Mouse (Mus musculus): ENCODE results near the gene Ubxn6. TPM values are rescaled to one million over a fixed set of nuclear protein-coding genes. Genes with fewer than 3 reads are reported as not detected.
A peak's percentile ranks its signal among the peaks of the same experiment; 100 is the strongest.

Gene Ubxn6
- total RNA-seq, 4 experiments from 2014 or later = 67.6 to 93.5 (median 82.6) TPM

GRCm38 (mm10) chr17:56023386-56023785 is 51.4 kb downstream of the Ubxn6 start:
- DNase-seq = peak; percentile 10

GRCm38 (mm10) chr17:56022989-56023290 is 51.9 kb downstream of the Ubxn6 start:
- no peak for DNase-seq

GRCm38 (mm10) chr17:56022131-56022988 is 52.5 kb downstream of the Ubxn6 start:
- peak; percentile 50 for DNase-seq

- DNase-seq = no peak
These were observed 53.5 kb downstream of the Ubxn6 start for GRCm38 (mm10) chr17:56021161-56021910.

- no peak for DNase-seq
These were observed 54.3 kb downstream of the Ubxn6 start for GRCm38 (mm10) chr17:56020400-56021084.

GRCm38 (mm10) chr17:56018347-56019131 is 56.3 kb downstream of the Ubxn6 start:
- peak; percentile 36 for DNase-seq

- peak; percentile 17 for DNase-seq
These were observed 57.0 kb downstream of the Ubxn6 start for GRCm38 (mm10) chr17:56017848-56018247.

Other genes starting within 250 kb of the Ubxn6 start
- 1 to 10 TPM; 6.7 to 9.8 (median 8.3) TPM for gene Zfp119a, start 196.1 kb downstream of the Ubxn6 start, total RNA-seq (2022)
- 1 to 10 TPM; 3.7 to 9.2 (median 6.3) TPM for gene Zfp959, start 182.9 kb downstream of the Ubxn6 start, total RNA-seq (2022)
- 1 to 10 TPM; 2.9 to 7.1 (median 4.9) TPM for gene Zfp119b, start 125.5 kb downstream of the Ubxn6 start, total RNA-seq (2022)
- gene Ebi3, start 122.4 kb downstream of the Ubxn6 start, total RNA-seq (2022) = 1 to 10 TPM in 3 of 4 experiments, under 1 TPM in 1; 0.49 to 2.0 (median 1.5) TPM
- gene Yju2, start 115.9 kb downstream of the Ubxn6 start, total RNA-seq (2022) = 10 to 100 TPM; 18.6 to 21.4 (median 20.3) TPM
- gene Shd, start 104.6 kb downstream of the Ubxn6 start, total RNA-seq (2022) = 1 to 10 TPM; 1.7 to 4.8 (median 3.0) TPM
- 1 to 10 TPM in 3 of 4 experiments, under 1 TPM in 1; 0.87 to 3.4 (median 2.9) TPM for gene Fsd1, start 88.5 kb downstream of the Ubxn6 start, total RNA-seq (2022)
- gene Stap2, start 69.4 kb downstream of the Ubxn6 start, total RNA-seq (2022) = 1 to 10 TPM; 4.8 to 9.3 (median 6.8) TPM
- gene Mpnd, start 69.3 kb downstream of the Ubxn6 start, total RNA-seq (2022) = 100 to 1,000 TPM; 101 to 119 (median 110) TPM
- gene Sh3gl1, start 38.4 kb downstream of the Ubxn6 start, total RNA-seq (2022) = 10 to 100 TPM; 44.3 to 52.5 (median 49.9) TPM
- 1 to 10 TPM; 3.8 to 6.0 (median 4.3) TPM for gene Chaf1a, start 34.6 kb downstream of the Ubxn6 start, total RNA-seq (2022)
- gene Hdgfl2, start 4.6 kb upstream of the Ubxn6 start, total RNA-seq (2022) = 100 to 1,000 TPM in 1 of 4 experiments, 10 to 100 TPM in 3; 55.6 to 123 (median 80.3) TPM
- gene Plin4, start 34.8 kb upstream of the Ubxn6 start, total RNA-seq (2022) = 100 to 1,000 TPM in 1 of 4 experiments, 10 to 100 TPM in 3; 45.4 to 191 (median 87.0) TPM
- gene Plin5, start 42.6 kb upstream of the Ubxn6 start, total RNA-seq (2022) = 10 to 100 TPM; 20.4 to 32.6 (median 26.9) TPM
- 10 to 100 TPM; 14.5 to 34.6 (median 16.4) TPM for gene Lrg1, start 47.0 kb upstream of the Ubxn6 start, total RNA-seq (2022)
- 10 to 100 TPM in 2 of 4 experiments, 1 to 10 TPM in 2; 6.6 to 12.7 (median 10.9) TPM for gene Sema6b, start 65.3 kb upstream of the Ubxn6 start, total RNA-seq (2022)
- 1 to 10 TPM; 2.2 to 4.2 (median 3.8) TPM for gene Tnfaip8l1, start 87.4 kb upstream of the Ubxn6 start, total RNA-seq (2022)
- gene Mydgf, start 108.9 kb upstream of the Ubxn6 start, total RNA-seq (2022) = 10 to 100 TPM; 49.4 to 62.3 (median 54.2) TPM
- gene Dpp9, start 143.9 kb upstream of the Ubxn6 start, total RNA-seq (2022) = 10 to 100 TPM; 35.6 to 41.4 (median 39.6) TPM
- 10 to 100 TPM; 30.4 to 32.5 (median 31.2) TPM for gene Fem1a, start 181.8 kb upstream of the Ubxn6 start, total RNA-seq (2022)
- gene Ticam1, start 201.8 kb upstream of the Ubxn6 start, total RNA-seq (2022) = 10 to 100 TPM; 23.9 to 26.3 (median 24.8) TPM
- 100 to 1,000 TPM in 3 of 4 experiments, 10 to 100 TPM in 1; 92.6 to 117 (median 103) TPM for gene Plin3, start 217.8 kb upstream of the Ubxn6 start, total RNA-seq (2022)
- gene Arrdc5, start 225.3 kb upstream of the Ubxn6 start, total RNA-seq (2022) = not detected
- gene Uhrf1, start 228.3 kb upstream of the Ubxn6 start, total RNA-seq (2022) = 1 to 10 TPM; 1.8 to 3.4 (median 2.6) TPM

Data from adrenal gland, adult 8-10 months (tissue).